Mouse (Mus musculus) MN1 (cell line): ENCODE results near the gene Eif3l.
A peak's percentile ranks its signal among the peaks of the same experiment; 100 is the strongest.
"Not testable (repeated sequence)": the region's sequence is repeated elsewhere in the genome, so short reads cannot be mapped to it uniquely, and the experiment has no call there.

Experiments used
- DNase-seq: peaks from one replicate; pipeline ENCODE4 v3.0.0-alpha.2; 2016; ENCODE audit warnings: low spot score

The Eif3l gene

GRCm38 (mm10) chr15:79074913-79075532 is at the start of gene Eif3l:
Gene Eif3l, plus strand, starts transcription at chr15:79075179.
- peak; percentile 93 for DNase-seq

- no peak for DNase-seq
Observed at GRCm38 (mm10) chr15:79025687-79026308, 49.2 kb upstream of the Eif3l start.

DNA sequence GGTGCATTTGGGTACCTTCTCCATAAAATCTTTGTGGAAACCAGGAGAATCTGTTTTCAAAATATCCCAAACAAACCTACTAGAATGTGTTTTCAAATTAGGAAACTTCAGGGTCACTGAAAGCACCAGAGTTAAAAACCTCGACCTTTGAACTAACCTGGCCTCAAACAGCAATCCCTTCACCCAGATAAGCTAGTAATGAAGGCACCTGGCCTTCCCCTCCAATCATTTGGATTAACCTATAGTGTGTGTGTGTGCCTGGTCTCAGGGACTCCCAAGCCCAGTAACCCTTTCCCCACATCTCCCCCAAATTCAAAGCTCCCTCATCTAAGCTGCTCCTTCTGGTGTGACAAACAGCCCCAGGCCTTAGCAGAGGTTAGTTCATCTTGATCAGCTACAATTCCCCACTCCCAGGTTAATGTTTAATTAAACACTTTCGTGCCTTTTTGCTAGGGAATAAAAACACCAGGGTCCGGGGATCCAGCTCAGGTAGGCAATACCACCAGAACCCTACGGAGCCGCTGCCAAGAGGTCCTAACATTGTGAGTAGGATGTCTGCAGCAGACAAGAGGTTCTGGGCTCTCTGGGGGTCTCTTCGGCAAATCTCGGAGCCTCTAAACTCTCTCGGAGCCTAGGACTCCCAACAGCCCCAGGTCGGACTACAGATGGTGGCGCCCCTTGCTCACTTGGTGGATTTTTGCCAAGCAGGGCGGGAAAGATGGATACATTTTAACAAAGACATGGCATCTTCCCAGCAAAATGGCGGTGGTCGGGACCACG is 48.3 kb upstream of the Eif3l start:
- no peak for DNase-seq

- DNase-seq = peak; percentile 40
Observed at GRCm38 (mm10) chr15:79027291-79028205, 47.4 kb upstream of the Eif3l start.

DNA sequence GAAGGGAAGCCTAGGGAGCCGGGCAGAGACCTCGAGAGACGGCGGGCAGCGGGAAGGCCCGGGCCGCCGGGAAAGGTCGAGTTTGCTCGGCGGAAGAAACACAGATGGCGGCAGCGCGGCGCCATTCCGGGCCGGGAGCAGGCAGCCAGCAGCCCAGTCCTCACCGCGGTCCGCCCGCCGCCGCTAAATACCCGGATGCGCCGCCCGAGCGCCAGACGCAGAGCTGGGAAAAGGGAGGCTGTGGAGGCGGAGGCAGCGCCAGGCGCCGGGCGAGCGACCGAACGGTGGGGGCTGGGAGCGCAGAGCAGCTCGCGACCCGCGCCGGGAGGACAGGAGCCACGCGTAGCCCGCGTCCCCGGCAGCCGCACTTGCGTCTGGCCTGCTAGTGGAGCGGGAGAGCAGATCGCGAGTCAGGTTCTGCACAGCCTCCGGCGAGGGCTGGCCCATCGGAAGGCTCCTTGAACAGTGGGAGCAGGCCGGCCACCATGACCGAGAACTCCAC is 46.7 kb upstream of the Eif3l start, which contains the start of gene H1f0:
Gene H1f0, plus strand, starts transcription at position 214 of the 502 bp plus-strand sequence.
- peak; percentile 97 for DNase-seq

- peak; percentile 41 for DNase-seq
Observed at GRCm38 (mm10) chr15:79028823-79029484, 46.0 kb upstream of the Eif3l start.

DNA sequence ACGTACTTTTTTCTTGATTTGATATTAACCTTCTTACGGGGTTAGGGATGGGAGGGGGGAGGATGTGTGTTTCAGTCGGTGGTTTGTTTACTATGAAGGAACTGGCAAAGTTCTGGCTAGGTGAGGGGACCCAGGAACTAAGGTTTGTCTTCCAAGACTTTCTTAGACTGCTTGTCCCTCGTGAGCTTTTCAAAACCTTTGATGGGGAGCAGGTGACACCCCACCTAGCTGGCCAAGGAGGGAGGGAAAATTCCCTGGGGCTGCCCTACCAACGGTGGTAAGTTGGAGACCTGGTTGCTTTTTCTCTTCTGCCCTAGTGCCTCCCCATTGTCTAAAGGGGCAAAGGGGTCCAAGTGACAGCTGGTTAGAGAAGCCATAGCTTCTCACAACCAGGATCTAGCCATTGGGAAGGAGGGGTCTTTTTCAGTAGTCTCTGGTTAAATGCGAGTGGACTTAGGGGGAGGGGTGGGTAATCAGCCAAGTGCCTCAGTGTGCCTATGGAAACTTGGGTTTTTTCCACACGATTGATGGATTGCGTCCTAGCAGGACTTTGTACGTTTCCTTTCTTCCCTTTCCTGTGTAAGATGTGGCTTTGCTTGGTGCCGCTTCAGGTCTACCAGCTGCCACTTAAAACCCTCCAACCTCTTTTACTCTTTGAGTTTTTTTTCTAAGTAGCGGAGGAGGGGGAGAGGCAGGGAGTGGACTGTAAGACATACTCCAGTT is 45.3 kb upstream of the Eif3l start:
- peak; percentile 42 for DNase-seq

DNA sequence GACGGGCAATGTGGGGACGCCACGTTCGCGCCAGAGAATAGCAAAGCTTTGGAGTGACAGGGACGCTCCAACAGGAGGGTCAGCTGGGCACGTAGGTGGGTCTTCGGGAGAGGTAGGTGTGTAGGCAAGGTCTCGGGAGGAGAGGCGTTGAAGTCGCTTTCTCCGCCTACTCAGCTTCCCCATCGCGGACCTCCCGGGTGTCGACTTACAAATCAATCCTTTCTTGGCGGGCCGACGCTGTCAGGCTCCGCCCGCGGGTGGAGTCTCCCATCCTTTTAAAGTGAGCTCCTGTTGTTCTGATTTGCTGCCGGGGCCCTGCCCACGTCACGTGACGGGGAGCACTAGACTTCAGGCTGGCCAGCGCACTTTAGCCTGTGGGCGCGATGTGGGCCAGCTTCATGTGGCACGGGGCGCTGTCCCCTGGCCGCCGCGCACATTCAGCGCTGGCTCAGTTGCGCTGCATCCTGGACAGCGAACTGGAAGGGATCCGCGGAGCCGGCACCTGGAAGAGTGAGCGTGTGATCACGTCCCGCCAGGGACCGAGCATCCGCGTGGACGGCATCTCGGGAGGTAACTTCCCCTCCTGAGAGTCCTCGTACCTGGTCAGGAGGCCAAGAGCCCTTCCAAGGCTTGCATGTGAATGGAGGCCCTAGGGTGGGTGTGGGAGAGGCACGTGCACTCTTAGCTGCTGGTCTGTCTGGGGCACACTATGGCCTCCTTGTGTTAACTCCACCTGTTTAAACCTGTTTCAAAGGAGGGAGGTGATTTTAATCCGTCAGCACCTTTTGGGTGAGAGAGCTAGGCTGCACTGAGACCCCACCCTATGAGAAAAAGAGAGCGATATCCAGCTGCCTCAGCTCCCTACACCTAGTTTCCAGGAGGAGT is 44.2 kb upstream of the Eif3l start:
- DNase-seq = peak; percentile 98

DNA sequence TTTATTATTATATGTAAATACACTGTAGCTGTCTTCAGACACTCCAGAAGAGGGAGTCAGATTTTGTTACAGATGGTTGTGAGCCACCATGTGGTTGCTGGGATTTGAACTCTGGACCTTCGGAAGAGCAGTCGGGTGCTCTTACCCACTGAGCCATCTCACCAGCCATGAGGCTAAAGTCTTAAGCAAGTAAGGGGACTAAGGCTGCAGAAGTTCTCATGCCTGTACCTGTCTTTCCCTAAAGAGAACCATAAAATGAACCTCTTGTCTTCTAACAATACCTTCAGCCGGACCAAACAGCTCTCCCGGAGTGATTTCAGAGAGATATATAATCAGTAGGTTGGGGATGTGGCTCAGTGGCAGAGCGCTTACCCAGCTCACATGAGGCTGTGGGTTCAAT is 43.1 kb upstream of the Eif3l start:
- DNase-seq = not testable (repeated sequence)

GRCm38 (mm10) chr15:79037913-79038328 is 37.1 kb upstream of the Eif3l start:
- DNase-seq = peak; percentile 88

DNA sequence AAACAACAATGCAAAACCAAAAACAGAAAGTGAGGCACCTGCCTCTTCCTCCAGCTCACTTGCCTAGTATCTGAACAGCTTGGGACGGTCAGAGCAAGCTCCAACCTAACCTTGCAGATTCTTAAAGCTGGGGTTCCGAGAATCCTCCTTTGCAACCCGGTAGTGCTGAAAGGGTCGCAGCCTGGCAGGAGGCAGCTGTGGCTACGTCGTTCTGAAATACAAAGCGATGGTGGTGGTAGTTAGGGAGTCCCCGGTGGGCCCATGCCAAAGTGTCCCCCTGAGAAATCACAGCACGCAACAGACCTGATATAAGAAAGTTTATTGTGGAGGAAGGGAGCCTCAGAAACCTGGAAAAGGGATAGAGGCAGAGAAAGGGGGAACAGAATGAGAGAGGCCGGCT is 36.6 kb upstream of the Eif3l start:
- DNase-seq = no peak

DNA sequence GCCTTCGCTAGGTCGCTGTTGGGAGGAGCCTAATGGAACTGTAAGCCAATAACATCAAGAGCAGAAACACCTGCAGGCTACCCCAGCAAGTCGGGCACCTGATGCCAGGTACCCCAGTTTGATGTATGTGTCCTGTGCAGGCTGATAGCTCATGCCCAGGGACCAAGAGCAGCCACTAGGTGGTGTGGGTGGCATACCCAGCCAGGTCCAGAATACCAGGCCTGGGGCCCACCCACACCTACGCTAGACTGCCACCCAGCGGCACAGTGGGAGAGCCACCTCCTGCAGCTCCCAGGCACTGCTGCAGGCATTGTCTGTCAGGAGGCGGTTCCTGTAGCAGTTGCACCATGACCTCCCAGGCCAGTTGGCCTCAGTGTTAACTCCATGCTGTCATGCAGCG is 36.1 kb upstream of the Eif3l start:
- peak; percentile 96 for DNase-seq

DNA sequence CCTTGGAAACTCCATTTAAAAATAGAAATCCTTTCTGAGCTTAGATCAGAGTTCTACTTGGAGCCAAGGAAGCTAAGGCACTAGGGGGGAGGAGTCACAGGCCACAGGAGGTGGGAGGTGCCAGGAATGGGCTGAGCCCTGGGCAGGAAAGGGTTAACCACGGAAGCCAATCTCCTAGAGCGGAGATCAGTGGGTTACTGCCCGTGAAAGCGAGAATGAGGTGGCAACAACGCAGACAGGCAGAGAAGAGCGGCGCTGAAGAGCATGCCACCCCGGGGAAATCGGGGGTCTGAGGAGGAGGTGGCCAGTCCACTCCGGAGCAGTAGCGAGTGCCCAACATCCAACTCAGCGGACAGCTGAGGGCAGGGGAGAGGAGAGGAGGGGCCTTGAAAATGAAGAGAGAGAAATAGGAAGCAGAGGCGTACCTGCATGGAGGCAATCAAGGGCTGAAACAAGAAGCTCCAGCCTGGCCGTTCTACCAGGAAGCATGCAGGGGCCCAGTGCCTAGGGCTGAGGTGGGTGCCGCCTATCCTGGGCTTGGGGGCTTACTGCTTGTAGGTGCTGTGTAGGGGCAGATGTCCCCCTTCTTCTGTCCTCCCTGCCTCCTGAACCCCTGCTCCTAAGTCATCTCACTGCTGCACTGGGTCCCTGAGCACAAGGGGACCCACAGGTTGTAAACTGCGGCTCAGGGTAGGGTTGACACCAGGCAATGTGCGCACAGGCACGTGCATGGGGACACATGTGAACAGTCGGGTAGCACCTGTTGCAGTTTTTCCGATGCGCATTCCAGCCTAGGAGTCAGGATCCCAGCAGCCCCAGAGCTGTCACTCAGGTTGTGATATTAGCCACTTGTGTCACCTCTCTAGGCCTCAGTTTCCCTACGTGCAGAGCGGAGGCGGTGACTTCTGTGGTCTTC is 34.2 kb upstream of the Eif3l start:
- DNase-seq = no peak

DNA sequence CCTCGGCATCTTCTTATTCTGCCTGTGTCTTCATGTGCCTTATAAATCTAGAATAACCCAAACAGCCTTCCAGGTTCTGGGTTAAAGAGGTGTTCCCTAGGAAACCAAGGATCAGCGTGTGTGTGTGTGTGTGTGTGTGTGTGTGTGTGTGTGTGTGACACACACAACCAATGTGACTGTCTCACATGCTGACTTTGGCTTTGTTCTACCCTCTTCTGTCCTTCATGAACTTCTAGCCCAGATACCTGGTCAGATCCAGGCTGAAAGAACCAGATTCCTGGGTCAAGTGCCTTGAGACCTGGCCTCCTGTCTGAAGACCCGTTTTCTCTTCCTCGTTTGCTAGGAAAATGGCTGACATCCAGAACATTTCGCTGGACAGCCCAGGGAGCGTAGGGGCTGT is 33.4 kb upstream of the Eif3l start, which contains the start of gene Galr3:
Gene Galr3, plus strand, starts transcription at position 301 of the 400 bp plus-strand sequence.
- DNase-seq = no peak

DNA sequence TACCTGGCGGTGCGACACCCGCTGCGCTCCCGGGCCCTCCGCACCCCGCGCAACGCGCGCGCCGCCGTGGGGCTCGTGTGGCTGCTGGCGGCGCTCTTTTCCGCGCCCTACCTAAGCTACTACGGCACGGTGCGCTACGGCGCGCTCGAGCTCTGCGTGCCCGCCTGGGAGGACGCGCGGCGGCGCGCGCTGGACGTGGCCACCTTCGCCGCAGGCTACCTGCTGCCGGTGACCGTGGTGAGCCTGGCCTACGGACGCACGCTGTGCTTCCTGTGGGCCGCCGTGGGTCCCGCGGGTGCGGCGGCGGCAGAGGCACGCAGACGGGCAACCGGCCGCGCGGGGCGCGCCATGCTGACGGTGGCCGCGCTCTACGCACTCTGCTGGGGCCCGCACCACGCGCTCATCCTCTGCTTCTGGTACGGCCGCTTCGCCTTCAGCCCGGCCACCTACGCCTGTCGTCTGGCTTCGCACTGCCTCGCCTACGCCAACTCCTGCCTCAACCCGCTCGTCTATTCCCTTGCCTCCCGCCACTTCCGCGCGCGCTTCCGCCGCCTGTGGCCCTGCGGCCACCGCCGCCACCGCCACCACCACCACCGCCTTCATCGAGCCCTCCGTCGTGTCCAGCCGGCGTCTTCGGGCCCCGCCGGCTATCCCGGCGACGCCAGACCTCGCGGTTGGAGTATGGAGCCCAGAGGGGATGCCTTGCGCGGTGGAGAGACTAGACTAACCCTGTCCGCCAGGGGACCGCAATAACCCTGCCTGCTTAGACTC is 32.1 kb upstream of the Eif3l start:
- no peak for DNase-seq

GRCm38 (mm10) chr15:79044837-79045236 is 30.1 kb upstream of the Eif3l start:
- peak; percentile 72 for DNase-seq

DNA sequence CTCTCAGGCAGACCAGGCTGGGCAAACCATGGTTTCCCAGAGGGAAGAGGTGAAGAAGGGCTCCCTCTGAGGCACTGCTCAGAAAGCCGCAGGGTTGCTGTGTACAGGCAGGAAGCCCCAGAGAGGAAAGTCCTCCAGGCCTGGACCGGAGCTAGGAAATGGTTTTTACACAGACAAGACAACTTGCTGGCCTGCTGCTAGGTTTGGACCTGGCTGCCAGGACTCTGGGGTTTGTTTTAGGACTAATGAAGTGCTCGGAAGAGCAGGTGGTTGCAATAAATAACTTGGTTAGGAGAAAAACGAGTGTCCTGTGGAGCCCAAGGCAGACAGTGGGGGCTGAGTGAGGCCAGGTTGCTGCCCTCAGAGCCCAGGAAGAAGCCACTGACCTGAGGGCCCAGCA is 26.8 kb upstream of the Eif3l start:
- peak; percentile 46 for DNase-seq
